Mouse (Mus musculus) cerebellum, postnatal 4 days (tissue): ENCODE data around the gene Tacc3.

ENCODE experiments used
- DNase-seq, 2 experiments: peaks; one replicate each; pipeline ENCODE4 v3.0.0; 2022; ENCODE audit warnings: low spot score in 2 of 2, mixed read lengths in 1 of 2

The Tacc3 gene

GRCm38 (mm10) chr5:33722266-33723018, 64.5 kb downstream of the Tacc3 start:
- no peak for DNase-seq

DNA sequence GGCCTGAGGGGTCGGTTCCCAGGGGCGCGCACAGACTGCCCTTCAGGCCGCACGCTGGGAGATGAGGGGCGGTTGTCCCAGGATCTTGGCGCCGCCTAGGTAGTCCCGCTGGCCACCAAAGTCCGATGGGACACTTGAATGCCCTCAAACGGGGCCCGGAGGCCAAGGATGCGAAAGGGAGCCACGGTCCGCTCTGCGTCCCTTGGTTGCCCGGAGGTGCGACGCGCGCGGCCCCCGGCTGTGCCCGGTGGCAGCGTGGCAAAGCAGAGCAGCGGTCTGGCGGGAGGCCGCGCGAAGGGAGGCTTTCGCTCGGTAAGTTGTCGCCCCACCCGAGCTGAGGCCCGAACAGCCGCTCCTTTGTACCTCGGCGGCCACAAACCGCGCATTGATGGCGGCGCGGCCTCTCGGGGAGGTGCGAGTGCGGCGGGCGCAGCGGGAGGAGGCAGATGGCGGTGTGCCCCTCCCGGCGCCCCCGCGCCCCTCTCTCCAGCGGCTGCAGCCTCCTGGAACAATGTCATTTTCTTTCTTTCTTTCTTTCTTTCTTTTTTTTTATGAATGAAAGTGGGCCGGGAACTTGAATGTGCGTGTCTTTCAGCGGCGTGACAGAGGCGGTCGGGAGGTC, 65.2 kb downstream of the Tacc3 start:
- DNase-seq, result no peak

DNA sequence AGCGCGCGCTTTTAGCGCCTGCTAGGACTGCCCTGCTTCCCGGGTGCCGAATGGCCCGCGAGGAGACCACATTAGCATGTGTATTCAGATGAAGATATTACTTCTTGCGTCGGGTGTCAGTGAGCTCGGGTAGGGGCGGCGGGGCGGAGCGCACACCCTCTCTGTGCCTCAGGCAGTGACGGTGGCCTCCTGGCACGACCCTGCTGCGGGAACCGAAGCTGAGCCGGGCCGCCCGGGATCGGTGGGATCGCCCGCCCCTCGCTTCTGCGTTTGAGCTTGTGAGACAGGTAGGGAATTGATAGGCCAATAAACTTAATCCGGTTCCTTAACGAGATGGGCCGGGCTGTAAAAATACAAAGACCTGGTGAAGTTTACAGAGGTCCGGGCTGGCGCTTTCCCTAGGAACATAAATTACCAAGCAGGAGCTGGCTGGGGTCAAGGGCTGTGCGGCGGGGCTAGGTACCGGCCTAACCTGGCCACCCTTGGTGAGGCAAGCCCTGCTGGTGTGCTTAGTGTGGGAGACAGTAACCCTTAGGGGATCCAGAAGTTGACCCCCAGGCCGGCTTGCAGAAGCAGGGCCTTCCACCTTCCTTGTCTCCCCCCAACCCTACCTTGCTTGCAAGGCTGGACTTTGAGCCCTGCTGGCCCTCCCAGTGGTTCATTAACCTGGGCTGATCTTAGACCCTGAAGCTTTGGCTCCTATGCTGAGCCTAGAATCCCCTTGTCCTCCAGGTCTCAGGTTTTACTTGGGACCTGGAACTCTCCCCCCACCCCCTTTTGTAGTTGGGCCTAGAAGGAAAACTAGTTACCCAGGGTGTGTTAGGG, 65.9 kb downstream of the Tacc3 start:
- no peak for DNase-seq

- DNase-seq, result no peak
These were observed 68.2 kb downstream of the Tacc3 start for GRCm38 (mm10) chr5:33726081-33726647.

- no peak for DNase-seq
These were observed 69.0 kb downstream of the Tacc3 start for GRCm38 (mm10) chr5:33726891-33727290.
